ENCODE assay signal across 13 mouse cellular contexts in the genomic region with DNA sequence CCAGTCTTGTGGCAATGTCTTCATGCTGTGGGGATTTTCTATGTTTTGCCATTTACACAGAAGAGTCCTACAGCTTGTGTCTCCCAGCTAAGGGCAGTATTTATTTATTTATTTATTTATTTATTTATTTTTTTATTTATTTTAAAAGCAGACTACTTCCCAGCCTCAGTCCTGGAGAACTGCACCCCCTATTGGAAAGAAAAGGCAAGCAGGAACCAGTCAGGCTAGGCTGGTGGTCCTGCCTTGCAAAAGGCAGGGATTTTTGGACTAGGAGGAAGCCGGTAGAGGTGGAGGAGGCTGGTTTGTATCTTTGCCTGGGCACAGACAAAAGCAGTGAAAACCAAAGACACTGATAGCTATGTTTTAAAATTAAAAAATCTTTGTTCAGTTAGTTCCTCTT. TPM values are rescaled to one million over a fixed set of nuclear protein-coding genes. Genes with fewer than 3 reads are reported as not detected.
DNase-seq lines count a peak whose midpoint lies in the region; ATAC-seq and TF ChIP-seq lines count a peak whose summit lies in the region.
"Had no signal": no experiment of that assay in that cellular context is flagged by ENCODE, and none has a peak within 500 bp of the region (broad histone marks: within the 10 kb centered on the region; RNA-seq: fewer than 3 reads in every experiment).

No protein-coding gene starts in this region.

- DNase-seq in gastrocnemius, adult 2 months = no peak
- no peak for DNase-seq in gastrocnemius, postnatal 4 days (ENCODE audit: low spot score in 2 of 2)
- DNase-seq in lung, embryonic 14.5 days = no peak
- no peak for DNase-seq in lung, adult 18-20 months
- no peak for DNase-seq in limb, embryonic 14.5 days (ENCODE audit: low spot score)
- no peak for DNase-seq in left cerebral cortex, adult 9 months (ENCODE audit: low spot score in 2 of 2)
- DNase-seq: adrenal gland, postnatal 25 days; cerebellum, adult 11-12 months; kidney, postnatal 25 days; right cerebral cortex, adult 18-20 months had no signal

- no peak overlapping the region for H3K9ac ChIP-seq in lung, embryonic 14.5 days
- peak overlapping the region; percentile 100 for H3K9ac ChIP-seq in limb, embryonic 14.5 days (ENCODE audit: low read depth, low read length, severe bottlenecking)
- H3K9ac ChIP-seq: heart, embryonic 12.5 days; liver, embryonic 15.5 days had no signal

- no peaks in the 10 kb centered on the region for H3K4me1 ChIP-seq in lung, embryonic 14.5 days (ENCODE audit: insufficient read depth)
- no peaks in the 10 kb centered on the region for H3K4me1 ChIP-seq in cortical plate, adult 2 months (ENCODE audit: control insufficient read depth, insufficient read depth, low read length)
- peaks cover 38% of the 10 kb centered on the region for H3K4me1 ChIP-seq in limb, embryonic 14.5 days (ENCODE audit: control insufficient read depth, insufficient read depth, low read length)
- H3K4me1 ChIP-seq: liver, embryonic 15.5 days had no signal

- ATAC-seq in lung, embryonic 14.5 days (ENCODE audit: insufficient read depth) = no peak
- no peak for ATAC-seq in limb, embryonic 14.5 days (ENCODE audit: low FRiP score, low read depth)

- H3K36me3 ChIP-seq in lung, embryonic 14.5 days (ENCODE audit: insufficient read depth) = no peaks in the 10 kb centered on the region
- H3K36me3 ChIP-seq in limb, embryonic 14.5 days (ENCODE audit: control insufficient read depth, insufficient read depth, low read length) = peaks cover 57% of the 10 kb centered on the region
- H3K36me3 ChIP-seq: heart, embryonic 12.5 days; liver, embryonic 15.5 days had no signal

- no peak overlapping the region for H3K4me2 ChIP-seq in lung, embryonic 14.5 days
- H3K4me2 ChIP-seq in limb, embryonic 14.5 days (replicated peaks; ENCODE audit: low read depth, low read length, severe bottlenecking) = peak overlapping the region; percentile 79
- H3K4me2 ChIP-seq: heart, embryonic 12.5 days; liver, embryonic 15.5 days had no signal

- H3K27me3 ChIP-seq in lung, embryonic 14.5 days (ENCODE audit: insufficient read depth, low read length) = peaks cover 31% of the 10 kb centered on the region
- no peaks in the 10 kb centered on the region for H3K27me3 ChIP-seq in limb, embryonic 14.5 days (ENCODE audit: control insufficient read depth, insufficient read depth, low read length)

- WGBS in lung, embryonic 14.5 days = 44% methylated on average over 1 of the region's 1 CpGs
- WGBS in limb, embryonic 14.5 days = 33% methylated on average over 1 of the region's 1 CpGs

- intact Hi-C loops in gastrocnemius, adult 2 months (cut with DNase I) = loop anchor here (5.0 to 10.0 kb wide), 2 partner anchors 154 to 599 kb away; no protein-coding TSS in a partner anchor

- no peak for TF ChIP-seq POLR2A in cortical plate, adult 2 months (IDR thresholded peaks at IDR 0.05; ENCODE audit: extremely low read depth, insufficient read depth, low read length)
- no peak for TF ChIP-seq POLR2A in limb, embryonic 14.5 days (IDR thresholded peaks at IDR 0.05; ENCODE audit: borderline replicate concordance, extremely low read depth, insufficient read depth, insufficient read length)

- H3K9me3 ChIP-seq in lung, embryonic 14.5 days (ENCODE audit: low read depth, low read length) = no peaks in the 10 kb centered on the region
- H3K9me3 ChIP-seq in limb, embryonic 14.5 days (ENCODE audit: control insufficient read depth, low read length) = no peaks in the 10 kb centered on the region
- H3K9me3 ChIP-seq: heart, embryonic 12.5 days; liver, embryonic 15.5 days had no signal

- H3K27ac ChIP-seq in gastrocnemius, adult 2 months = peak overlapping the region; percentile 63
- H3K27ac ChIP-seq in lung, embryonic 14.5 days (ENCODE audit: low read depth) = no peak overlapping the region
- H3K27ac ChIP-seq in cortical plate, adult 2 months (ENCODE audit: insufficient read depth, low read length) = no peak overlapping the region
- peak overlapping the region; percentile 100; the same call in 1 of the 2 replicates for H3K27ac ChIP-seq in limb, embryonic 14.5 days (replicated peaks; ENCODE audit: low read depth, low read length)
- H3K27ac ChIP-seq: liver, embryonic 15.5 days had no signal

- TF ChIP-seq CTCF in gastrocnemius, adult 2 months (IDR thresholded peaks at IDR 0.05) = peak; percentile 48
- peak; percentile 25; the same call in 1 of the 2 replicates for TF ChIP-seq CTCF in lung, embryonic 14.5 days (IDR thresholded peaks at IDR 0.05; ENCODE audit: low read depth)
- 0 out of 2 replicates have a peak, but pooled peaks have one; percentile 2 for TF ChIP-seq CTCF in cortical plate, adult 2 months (IDR thresholded peaks at IDR 0.05; ENCODE audit: extremely low read depth, insufficient read depth, low read length)

- no peak overlapping the region for H3K4me3 ChIP-seq in gastrocnemius, adult 2 months
- no peak overlapping the region for H3K4me3 ChIP-seq in lung, embryonic 14.5 days (ENCODE audit: low read depth, low read length)
- no peak overlapping the region for H3K4me3 ChIP-seq in cortical plate, adult 2 months (ENCODE audit: insufficient read depth, low read length)
- peak overlapping the region; percentile 84 for H3K4me3 ChIP-seq in limb, embryonic 14.5 days (replicated peaks; ENCODE audit: low read length)
- H3K4me3 ChIP-seq: heart, embryonic 12.5 days; liver, embryonic 15.5 days had no signal

RNA-seq across cellular contexts. Expression of a gene that starts 7.6 kb away (rescaled TPM):
- total RNA-seq in gastrocnemius, adult 2 months (2021) = 10 to 100 TPM; 29.5 to 65.7 TPM
- 10 to 100 TPM; 92.7 to 95.0 TPM for total RNA-seq in gastrocnemius, postnatal 4 days (2021)
- 7.7 and 7.8 TPM in 2 replicates for polyA plus RNA-seq in lung, embryonic 14.5 days (2014; fragmentation: Nextera tagmentation; extraction: Ambion mirVana)
- polyA plus RNA-seq in cortical plate, adult 2 months (2012; rRNA removed) = 4.4 and 4.6 TPM in 2 replicates
- polyA plus RNA-seq in limb, embryonic 14.5 days (2012; rRNA removed) = 122 and 123 TPM in 2 replicates
- 114 and 134 TPM in 2 replicates for polyA plus RNA-seq in limb, embryonic 14.5 days (2014; fragmentation: Nextera tagmentation; extraction: Ambion mirVana)

Comparison
In these comparisons a context has a peak if more than half of its experiments do, and no peak if none do; other contexts are left out.
1. H3K27ac ChIP-seq: peak in gastrocnemius, adult 2 months (single experiment) and limb, embryonic 14.5 days (single experiment); none in lung, embryonic 14.5 days (single experiment) and cortical plate, adult 2 months (single experiment).
2. RNA of a gene that starts 7.6 kb away (polyA plus RNA-seq): 114 to 134 TPM in limb, embryonic 14.5 days; 7.7 to 7.8 TPM in lung, embryonic 14.5 days and 4.4 to 4.6 TPM in cortical plate, adult 2 months; every median in the first group is over 10 times any median in the second.
3. Peak in every context shown above with its lines, with median percentiles within 50 percentile points of each other: CTCF ChIP-seq.